Mouse (Mus musculus): ENCODE results near the gene Kpna4.

The Kpna4 gene

DNA sequence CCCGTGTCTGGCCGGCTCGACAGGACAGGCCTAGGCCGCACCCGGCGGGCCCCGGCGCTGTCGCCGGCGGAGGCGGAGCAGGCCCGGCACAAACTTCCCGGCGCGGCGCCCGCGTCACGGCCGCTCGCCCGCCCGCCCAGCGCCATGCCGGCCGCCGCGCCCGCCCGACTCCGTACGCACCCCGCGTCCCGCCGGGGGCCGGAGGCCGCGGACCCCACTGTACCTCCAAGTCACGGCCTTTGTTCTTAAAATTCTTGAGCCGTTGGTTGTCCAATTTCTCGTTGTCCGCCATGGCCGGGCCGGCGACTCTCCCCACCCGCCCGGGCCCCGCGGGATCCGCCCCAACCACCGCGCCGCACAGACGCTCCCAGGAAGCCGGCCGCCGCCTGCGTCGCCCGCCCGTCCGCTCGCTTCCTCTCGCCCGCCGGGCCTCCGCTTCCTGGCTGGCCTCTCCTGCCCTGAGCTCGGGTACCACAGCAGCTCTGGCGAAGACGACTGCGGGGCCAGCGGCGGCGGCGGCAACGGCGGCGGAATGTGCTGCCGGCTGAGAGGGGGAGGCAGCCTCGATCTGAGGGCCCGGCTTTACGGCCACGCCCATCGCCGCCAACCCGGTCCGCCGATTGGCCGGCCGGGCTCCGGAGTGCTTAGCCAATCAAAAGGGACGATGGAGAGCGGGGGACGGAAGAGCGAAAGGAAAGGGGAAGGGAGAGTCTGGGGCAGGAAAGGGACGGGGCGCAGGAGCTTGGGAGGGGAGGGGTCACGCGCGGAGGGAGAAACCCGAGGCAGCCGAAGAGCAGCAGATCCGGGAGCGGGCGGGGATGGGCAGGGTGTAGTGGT lies at the start of gene Kpna4:
TSS of gene Kpna4 (minus strand) at position 605 of the 837 bp plus-strand sequence.
- peak; percentile 93 for DNase-seq (ENCODE audit: low spot score)

GRCm38 (mm10) chr3:69175229-69175628 lies 48.3 kb upstream of the Kpna4 start:
- DNase-seq (ENCODE audit: low spot score), result no peak

DNA sequence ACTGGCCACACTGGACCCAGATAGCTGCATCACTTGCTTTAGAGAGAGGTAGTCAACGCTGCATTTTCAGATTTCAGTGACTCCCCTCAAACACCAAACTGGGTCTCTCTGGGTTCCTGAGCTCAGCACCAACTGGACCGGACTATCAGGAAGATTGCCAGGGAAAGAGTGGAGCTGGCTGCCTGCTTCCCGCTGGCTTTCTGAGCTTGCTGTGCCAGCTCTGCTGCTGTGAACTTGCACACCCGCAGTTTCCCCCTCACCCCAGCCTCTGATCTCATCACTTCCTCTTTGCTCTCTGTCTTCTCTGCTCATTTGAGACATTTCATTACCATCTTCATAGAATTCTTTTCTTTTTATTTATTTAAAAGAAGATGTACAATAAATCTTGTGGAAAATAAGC lies 44.2 kb upstream of the Kpna4 start:
- DNase-seq (ENCODE audit: low spot score), result no peak

DNA sequence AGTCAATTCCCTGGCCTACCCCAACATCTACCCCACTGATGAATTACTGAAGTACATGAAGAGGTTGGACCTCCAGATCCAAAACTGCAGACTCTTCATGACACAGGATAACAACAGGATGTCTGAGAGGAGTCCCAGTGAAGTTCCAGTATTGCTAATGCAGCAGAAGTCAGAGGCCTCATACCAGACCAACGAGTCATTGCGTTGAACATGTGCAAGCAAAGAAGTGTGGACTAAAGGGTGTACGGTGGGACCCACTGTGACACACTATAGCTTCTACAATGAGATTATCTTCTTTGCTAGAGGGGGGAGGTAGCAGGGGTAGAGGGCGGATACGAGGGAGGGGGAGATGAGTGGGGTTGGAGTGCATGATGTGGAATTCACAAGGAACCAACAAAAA lies 42.9 kb upstream of the Kpna4 start:
- no peak for DNase-seq (ENCODE audit: low spot score)

DNA sequence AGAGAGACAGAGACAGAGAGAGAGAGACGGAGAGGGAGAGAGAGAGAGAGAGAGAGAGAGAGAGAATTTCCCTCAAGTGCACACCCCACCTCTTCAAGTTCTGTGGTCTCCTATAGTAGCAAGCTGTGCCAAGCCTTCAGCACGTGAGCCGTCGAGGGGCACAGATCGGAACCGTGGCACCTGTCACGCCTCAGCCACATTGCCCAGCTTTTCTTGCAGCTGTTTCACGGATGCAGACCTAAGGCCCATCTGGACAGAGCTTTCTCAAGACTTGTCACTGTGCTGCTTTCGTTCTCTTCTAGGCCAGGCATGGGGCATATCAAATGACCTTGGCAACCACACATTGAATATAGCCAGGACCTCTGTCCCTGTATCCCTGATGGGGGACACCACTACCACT lies 41.8 kb upstream of the Kpna4 start:
- no peak for DNase-seq (ENCODE audit: low spot score)

- DNase-seq (ENCODE audit: low spot score), result no peak
Measured at GRCm38 (mm10) chr3:69163057-69163456, 36.1 kb upstream of the Kpna4 start.

DNA sequence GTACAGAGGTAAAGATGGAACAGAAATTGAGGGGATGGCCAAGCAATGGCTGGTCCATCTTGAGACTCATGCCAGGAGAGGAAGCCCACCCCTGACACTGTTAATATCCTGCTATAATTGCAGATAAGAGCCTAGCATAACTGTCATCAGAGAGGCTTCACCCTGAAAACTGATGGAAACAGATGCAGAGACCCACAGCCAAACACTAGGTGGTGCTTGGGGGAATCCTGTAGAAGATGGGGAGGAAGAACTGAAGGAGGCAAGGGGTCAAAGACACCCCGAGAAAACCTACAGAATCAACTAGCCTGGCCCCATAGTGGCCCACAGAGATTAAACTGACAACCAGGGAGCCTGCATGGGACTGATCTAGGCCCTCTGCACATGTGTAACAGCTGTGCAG lies 33.5 kb upstream of the Kpna4 start:
- no peak for DNase-seq (ENCODE audit: low spot score)

- no peak for DNase-seq (ENCODE audit: low spot score)
Measured at GRCm38 (mm10) chr3:69159501-69159900, 32.6 kb upstream of the Kpna4 start.

GRCm38 (mm10) chr3:69157886-69158285 lies 31.0 kb upstream of the Kpna4 start:
- DNase-seq (ENCODE audit: low spot score), result no peak

DNA sequence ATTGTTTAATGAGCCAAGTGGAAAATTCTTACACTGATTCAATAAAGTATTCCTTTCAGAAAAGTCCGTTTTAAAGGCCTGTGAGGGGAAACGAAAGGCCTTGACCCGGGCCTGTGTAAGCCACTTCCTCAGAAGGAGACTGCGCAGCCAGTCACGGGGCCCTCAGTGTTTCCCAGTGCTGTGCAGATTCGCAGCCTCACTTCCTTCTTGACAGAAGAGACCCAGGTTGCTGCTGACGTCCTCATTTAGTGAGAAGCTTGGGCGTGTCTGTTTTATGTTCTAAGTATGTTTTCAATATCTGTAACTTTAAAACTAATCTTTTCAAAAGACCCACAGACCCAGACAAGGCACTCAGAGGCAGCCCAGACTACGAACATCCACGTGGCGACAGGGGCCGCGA lies 29.6 kb upstream of the Kpna4 start:
- no peak for DNase-seq (ENCODE audit: low spot score)

GRCm38 (mm10) chr3:69154691-69155090 lies 27.8 kb upstream of the Kpna4 start:
- no peak for DNase-seq (ENCODE audit: low spot score)

DNA sequence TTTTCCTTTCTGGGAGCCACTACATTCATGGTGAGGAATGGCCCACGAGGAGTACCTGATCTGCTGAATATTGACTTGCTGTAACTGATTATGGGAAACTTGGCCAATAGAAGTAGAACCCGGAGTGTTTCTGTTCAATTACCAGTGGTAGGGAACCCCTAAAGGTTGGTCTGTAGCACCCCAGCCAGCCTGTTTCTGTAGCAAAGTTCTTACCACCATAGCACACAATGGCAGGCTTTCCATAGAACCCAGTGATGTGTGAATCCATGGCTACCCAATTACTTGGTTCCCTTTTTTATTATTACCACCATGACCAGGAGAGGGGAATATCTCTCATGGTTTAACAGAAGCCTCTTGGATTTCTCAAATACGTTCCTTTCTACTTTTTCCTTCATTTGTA lies 24.0 kb upstream of the Kpna4 start:
- no peak for DNase-seq (ENCODE audit: low spot score)

DNA sequence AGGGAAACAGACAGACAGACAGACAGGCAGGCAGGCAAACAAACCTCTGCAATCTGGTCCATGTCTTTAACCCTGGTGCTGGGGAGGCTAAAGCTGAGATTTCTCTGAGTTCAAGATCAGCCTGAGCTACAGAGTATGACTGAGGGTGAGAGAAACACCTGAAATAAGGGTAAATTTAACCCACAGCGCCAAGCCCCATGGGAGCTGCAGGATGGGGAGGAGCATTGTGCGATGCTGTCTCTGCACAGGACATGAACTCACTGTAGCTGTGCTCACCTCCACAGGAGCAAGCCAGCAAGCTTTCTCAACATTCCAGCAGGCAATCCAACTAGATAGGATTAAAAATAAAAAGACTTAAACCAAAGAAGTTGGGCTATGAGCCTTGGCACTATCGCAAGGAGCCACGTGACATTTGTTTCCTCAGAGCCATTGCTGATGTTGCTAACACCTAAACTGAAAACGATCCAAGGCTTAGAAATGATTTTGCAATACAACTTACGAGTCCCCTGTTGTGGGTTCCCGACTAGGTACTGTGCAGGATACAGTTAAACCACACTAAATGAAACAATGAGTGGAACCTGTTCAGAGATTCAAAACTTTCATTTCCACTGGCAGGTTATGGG lies 15.6 kb upstream of the Kpna4 start:
- no peak for DNase-seq (ENCODE audit: low spot score)

GRCm38 (mm10) chr3:69140851-69141250 lies 13.9 kb upstream of the Kpna4 start:
- DNase-seq (ENCODE audit: low spot score), result no peak

DNA sequence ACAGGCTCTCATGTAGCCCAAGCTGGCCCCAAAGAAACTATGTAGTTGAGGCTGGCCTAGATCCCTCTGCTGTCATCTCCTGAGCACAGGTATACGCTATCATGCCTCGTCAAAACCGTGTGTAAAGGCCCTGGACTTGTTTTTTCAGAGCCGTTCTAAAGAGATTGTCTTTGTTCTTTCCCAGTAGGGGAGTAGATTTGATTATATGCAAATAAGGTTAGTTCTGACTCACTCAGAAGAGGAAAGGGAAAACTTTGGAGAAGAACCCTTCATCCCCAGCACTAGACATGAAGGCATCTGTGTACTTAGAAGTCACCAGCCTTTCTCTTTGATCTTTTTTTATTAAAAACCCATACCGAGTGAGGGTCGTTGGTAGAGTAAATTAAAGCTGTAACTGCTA lies 9.1 kb upstream of the Kpna4 start:
- DNase-seq (ENCODE audit: low spot score), result no peak

DNA sequence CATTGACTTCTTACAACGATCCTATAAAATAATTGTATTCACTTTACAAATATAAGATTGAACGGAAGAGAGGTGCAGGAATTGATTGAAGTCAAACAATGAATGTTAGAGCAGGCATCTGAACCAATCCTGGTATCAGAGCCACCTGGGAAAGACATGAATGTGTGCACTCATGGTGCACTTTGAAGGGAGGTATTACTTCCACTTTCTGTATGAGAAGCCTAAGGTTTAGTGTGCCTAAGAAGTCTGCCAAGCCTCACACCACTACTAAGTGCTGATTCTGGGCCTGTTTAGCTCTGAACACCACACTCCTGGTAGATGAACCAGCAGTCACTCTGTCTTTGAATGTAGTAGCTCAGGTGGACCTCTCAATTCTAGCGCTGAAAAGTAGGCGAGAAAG lies 4.1 kb upstream of the Kpna4 start:
- no peak for DNase-seq (ENCODE audit: low spot score)

- peak; percentile 29 for DNase-seq (ENCODE audit: low spot score)
Measured at GRCm38 (mm10) chr3:69127693-69128092, 780 bp upstream of the Kpna4 start.

DNA sequence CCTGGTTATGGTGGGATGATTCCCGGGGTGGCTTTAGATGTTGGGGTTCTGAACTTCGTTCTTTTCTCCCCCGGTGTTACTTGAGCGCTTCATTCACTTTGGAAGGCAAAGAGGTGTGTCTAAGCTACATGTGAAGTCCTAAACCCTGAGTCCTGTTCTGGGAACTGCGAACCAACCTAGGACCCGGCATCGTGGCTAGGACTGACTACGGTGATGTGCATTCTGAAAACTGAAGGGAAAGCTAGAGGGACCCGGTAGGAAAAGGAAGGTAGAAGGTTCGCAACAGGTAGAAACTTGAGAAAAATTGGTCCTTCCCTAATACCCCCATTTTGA lies 399 bp upstream of the Kpna4 start:
- no peak for DNase-seq (ENCODE audit: low spot score)

DNA sequence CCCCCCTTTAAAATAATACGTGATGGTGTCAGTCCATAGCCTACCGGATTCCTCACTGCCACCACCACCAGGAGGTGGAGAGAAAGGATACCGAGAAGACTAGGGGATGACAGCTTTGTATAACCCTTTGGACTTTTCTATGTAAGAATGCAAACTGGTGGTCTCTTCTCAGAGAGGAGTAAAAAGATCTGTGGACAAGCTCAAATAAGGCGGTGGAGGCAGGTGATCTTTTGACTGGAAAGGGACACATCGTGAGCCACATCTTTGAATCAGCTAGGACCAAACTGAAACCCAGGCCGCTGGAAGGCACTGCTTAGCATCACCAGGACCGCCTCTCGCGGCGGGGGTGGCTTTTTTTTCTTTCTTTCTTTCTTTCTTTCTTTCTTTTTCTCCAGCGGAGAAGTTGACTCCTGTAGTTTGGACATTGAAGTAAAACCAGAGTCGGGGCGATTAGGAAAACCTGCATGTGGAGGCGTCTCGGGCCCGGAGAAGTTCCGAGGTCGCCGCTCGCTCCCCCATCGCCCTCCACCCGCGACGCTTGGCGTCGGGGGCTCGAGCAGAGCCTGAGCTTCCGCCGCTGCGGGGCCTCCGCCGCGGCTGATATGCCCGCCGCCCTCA lies 913 bp downstream of the Kpna4 start:
- DNase-seq (ENCODE audit: low spot score), result peak; percentile 59

GRCm38 (mm10) chr3:69125461-69125860 lies 1.5 kb downstream of the Kpna4 start:
- no peak for DNase-seq (ENCODE audit: low spot score)

DNA sequence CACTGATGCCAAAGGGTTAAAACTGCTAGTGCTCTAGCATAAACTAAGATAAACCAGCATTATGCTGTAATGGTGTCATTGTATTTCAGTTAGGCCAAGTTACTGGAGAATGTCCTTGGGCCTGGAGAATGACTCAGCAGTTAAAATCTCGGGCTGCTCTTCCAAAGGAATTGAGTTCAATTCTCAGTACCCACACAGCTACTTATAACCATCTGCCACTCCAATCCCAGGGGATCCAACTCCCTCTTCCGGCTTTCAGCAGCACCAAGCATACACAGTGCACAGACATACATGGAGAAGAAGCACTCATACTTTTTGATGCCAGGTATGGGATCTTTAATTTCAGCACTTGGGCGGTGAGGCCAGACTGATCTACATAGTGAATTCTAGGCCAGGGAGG lies 8.1 kb downstream of the Kpna4 start:
- DNase-seq (ENCODE audit: low spot score), result peak; percentile 37

GRCm38 (mm10) chr3:69114760-69115159 lies 12.2 kb downstream of the Kpna4 start:
- DNase-seq (ENCODE audit: low spot score), result no peak

DNA sequence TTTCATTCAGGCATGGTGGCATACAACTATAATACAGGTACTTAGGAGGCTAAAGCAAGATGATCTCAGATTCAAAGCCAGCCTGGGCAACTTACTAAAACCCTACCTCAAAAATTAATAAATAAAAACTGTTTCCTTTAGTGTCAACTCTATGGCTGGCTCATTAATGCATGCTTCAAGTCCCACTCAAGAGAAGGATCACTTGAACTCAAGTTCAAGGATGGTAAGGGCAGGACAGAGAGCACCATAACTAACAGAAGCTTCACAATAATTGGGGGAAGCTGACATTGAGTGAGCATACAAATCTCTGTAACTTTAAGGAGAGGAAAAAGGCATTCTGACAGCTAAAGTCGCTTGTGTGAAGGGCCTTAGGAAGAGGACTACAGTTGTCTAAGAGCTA lies 13.0 kb downstream of the Kpna4 start:
- no peak for DNase-seq (ENCODE audit: low spot score)

GRCm38 (mm10) chr3:69109079-69109478 lies 17.8 kb downstream of the Kpna4 start:
- DNase-seq (ENCODE audit: low spot score), result no peak
